Mouse (Mus musculus) lung, postnatal 36 days (tissue): Measurements from ENCODE around the gene Car6.

Source experiments
- DNase-seq: peaks from one replicate; pipeline ENCODE4 v3.0.0; 2022; ENCODE audit warnings: mixed read lengths

Car6 gene

GRCm38 (mm10) chr4:150228581-150229348 lies 27.6 kb upstream of the Car6 start:
- peak; percentile 28 for DNase-seq

- DNase-seq = no peak
These were observed 25.9 kb upstream of the Car6 start for GRCm38 (mm10) chr4:150226818-150227688.

- no peak for DNase-seq
These were observed 24.6 kb upstream of the Car6 start for GRCm38 (mm10) chr4:150225700-150226099.

GRCm38 (mm10) chr4:150223830-150224229 lies 22.7 kb upstream of the Car6 start:
- DNase-seq = no peak

- no peak for DNase-seq
These were observed 20.0 kb upstream of the Car6 start for GRCm38 (mm10) chr4:150221017-150221640.

- DNase-seq = peak; percentile 64
These were observed 19.5 kb upstream of the Car6 start for GRCm38 (mm10) chr4:150220584-150220983.

DNA sequence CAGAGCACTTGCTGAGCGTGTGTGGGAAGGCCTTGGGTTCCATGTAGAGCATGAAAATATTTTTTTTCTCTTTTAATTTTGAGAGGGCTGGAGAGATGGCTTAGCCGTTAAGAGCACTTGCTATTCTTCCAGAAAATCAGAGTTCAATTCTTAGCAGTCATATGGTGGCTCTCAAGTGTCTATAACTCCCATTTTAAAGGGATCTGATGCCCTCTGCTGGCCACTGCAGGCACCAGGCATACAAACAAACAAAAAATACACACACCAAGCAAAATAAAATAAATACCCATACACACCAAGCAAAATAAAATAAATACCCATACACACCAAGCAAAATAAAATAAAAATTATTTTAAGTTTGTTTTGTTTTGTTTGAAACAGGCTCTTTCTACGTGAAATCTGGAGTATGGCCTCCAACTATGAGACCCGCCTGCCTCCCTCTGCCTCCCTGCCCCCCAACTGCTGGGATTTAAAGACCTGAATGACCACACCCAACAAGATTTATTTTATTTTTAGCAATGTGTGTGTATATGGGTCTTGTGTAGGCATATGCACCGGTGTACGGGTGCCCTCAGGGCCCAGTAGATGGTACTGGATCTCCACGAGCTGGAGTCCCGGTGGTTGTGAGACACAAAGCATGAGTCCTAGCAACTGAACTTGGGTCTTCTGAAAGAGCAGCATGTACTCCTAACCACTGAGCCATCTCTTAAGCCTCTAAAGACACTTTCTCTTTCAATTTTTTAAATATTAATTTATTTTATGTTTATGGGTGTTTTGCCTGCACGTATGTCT lies 18.6 kb upstream of the Car6 start:
- peak; percentile 76 for DNase-seq

DNA sequence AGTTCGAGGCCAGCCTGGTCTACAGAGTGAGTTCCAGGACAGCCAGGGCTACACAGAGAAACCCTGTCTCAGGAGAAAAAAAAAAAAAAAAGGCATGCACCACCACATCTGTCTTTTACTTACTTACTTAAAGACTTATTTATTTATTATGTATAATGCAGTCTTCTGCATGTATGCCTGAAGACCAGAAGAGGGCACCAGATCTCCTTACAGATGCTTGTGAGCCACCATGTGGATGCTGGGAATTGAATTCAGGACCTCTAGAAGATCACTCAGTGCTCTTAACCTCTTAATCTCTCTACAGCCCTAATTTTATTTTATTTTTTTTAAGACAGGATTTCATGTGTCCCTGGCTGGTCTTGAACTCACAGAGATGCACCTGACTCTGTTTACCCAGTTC lies 16.8 kb upstream of the Car6 start:
- DNase-seq = no peak

- DNase-seq = no peak
These were observed 16.0 kb upstream of the Car6 start for GRCm38 (mm10) chr4:150217042-150217554.

DNA sequence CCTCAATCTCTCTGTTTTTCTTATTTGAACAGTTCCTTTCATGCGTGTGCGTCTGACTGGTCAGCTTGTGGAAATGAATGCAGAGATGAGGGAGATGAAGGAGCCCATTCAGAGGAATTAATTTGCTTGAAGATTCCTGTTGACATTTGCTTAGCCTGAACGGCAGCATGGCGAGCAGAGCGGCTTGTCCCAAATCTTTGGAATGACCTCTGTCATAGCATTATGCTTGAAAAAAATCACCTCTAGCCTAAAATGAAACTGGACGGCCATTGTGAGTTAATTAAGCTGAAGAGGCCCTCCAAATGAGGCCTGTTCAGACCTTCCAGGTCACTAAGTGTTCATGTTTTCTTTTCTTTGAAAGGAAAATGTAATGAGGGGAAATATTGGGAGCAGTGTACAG lies 15.3 kb upstream of the Car6 start:
- no peak for DNase-seq

DNA sequence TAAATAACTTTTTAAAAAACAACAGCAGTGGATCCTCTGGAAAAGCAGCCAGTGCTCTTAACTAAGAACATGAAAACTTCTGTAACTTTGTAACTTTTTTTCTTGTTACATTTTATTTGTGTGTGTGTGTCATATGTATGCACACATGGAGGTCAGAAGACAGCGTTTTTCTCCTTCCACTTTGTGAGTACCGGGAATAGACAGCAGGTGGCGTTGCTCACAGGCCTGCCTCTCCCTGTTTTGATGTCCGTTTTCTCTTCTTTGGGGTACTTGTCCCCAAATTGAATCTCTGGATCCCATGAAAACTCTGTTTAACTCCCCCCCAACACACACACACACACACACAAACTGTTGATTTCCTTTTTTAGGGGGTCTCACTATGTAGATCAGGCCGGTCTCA lies 12.8 kb upstream of the Car6 start:
- no peak for DNase-seq

DNA sequence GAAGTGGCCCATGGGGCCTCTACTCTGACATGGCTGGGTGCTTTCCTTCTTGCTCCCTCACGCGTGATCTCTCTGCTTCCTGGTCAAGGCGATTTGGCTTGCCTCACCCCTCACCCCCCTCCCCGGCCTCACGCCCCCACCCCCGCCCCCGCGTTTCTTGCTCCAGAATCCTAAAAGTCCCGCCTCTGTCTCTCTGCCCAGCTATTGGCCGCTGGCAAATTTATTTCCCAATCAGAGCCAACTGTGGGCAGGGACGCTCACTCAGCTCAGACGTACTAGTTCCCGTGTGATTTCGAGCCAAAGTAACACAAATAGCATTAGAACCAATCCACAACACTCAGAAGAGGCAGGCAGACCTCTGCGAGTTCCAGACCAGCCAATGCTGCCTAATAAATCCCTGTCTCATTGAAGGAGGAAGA lies 11.4 kb upstream of the Car6 start:
- DNase-seq = peak; percentile 71

GRCm38 (mm10) chr4:150211930-150212552 lies 10.9 kb upstream of the Car6 start:
- no peak for DNase-seq

- no peak for DNase-seq
These were observed 9.2 kb upstream of the Car6 start for GRCm38 (mm10) chr4:150210306-150210705.

GRCm38 (mm10) chr4:150209751-150210150 lies 8.6 kb upstream of the Car6 start:
- DNase-seq = no peak

DNA sequence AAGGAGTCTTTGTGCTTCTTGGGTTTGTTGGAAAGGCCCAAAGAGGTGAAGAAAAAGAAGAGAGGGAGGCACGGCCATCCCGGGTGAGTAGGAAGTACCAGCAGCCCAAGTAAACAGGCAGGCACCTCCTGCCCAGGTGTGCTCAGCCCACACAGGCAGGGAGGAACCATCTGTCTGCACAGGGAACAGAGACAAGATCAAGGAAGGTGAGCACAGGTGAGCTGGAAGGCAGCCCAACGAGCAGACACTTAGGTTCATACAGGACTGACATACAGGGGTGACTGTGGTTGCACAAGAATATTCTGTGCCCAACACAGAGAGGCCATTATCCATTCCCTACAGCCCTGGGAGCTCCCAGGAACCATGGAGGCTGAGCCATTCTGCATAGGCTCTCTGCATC lies 3.7 kb upstream of the Car6 start:
- no peak for DNase-seq

DNA sequence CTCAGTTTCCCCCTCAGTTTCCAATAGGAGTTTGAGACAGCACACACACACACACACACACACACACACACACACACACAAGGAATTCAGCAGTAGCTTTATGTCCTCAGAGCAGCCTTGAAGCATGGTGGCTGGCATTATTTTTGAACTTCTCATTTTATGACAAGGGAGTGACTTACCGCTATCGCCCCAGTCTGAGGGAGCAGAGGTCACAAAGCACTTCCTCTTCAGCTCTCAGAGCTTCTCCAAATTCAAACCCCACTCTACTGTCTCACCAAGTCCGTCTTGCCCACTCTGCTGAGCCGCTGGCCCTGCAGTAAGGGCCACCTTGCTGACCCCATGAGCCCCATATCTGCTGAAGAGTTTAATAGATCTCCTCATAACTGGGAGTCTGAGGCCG lies 1.6 kb upstream of the Car6 start:
- DNase-seq = peak; percentile 32

DNA sequence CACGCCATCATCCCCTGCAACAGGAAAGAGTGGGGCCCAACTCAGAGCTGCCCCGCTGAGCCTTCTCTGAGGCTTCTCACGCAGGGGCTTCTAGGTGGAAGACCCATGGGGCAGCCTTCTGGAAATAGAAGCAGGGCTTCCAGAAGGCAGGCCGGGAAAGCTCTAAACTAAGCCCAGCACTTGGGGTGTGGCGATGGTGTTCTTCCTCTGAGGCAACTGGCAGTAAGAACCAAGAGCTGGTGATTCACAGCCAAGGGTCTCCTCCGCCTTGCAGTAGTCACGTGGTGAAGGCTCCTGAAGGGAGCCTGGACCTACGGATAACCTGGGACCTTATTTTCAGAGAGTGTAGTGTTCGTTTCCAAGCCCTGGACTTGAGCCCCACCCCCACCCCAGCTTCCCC lies 2.9 kb downstream of the Car6 start:
- DNase-seq = no peak

DNA sequence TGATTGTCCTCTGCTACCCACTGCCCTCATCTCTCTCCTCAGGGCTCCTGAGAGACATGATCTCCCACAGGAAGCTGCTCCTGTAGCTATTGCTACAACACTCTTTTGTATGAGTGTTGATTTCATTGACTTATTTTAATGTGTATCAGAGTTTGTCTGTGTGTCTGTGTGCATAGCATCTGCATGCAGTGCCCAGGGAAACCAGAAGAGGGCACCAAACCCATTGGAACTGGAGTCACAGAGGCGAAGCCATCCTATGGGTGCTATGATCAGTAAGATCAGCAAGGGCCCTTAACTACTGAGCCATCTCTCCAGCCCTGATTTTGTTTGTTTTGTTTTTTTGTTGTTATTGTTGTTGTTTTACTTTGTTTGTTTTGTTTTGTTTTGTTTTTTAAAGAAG lies 7.2 kb downstream of the Car6 start:
- peak; percentile 65 for DNase-seq

- no peak for DNase-seq
These were observed 8.9 kb downstream of the Car6 start for GRCm38 (mm10) chr4:150192199-150192598.

DNA sequence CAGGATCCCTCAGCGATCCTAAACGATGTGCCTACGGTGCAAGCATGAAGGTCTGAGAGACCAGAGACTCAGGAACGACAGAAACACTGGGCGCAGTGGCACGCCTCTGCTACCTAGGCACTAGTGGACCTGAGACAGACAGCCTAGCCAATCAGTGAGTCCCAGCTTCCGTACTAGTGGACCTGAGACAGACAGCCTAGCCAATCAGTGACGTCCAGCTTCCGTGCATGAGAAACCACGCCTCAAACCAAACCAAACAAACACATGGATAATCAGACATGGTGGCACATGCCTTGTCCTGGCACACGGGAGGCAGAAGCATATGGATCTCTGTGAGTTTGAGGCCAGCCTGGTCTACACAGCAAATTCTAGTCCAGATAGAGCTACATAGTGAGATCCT lies 12.9 kb downstream of the Car6 start:
- DNase-seq = no peak

- DNase-seq = no peak
These were observed 19.8 kb downstream of the Car6 start for GRCm38 (mm10) chr4:150181304-150181703.
